In the genomic region with DNA sequence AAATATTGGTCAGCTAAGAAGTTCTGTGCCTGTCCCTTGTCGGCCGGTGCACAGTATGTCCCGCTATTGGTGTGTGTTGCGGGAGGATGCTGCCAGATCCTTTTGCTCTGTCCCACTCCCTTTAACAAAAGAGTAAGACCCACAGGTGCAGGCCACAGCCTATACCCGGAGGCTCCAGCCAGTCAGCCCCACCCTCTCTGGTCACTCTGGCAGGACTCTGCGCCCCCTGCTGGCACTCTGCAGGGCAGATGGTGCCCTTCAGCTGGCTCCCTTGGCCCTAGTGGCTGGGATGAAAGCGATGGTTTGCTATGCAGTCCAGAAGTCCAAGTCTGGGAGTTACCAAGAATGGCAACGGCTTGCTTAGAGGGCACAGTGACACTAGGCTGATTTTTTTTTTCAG, we compare ENCODE assay signal across 9 mouse cellular contexts. TPM values are rescaled to one million over a fixed set of nuclear protein-coding genes. Genes with fewer than 3 reads are reported as not detected.
A peak's percentile ranks its signal among the peaks of the same experiment; 100 is the strongest.
DNase-seq lines count a peak whose midpoint lies in the region; ATAC-seq and TF ChIP-seq lines count a peak whose summit lies in the region.
"Had no signal": no experiment of that assay in that cellular context is flagged by ENCODE, and none has a peak within 500 bp of the region (broad histone marks: within the 10 kb centered on the region; RNA-seq: fewer than 3 reads in every experiment).

No protein-coding gene starts in this region.

- no peak overlapping the region for H3K4me3 ChIP-seq in embryonic fibroblast, embryonic 13.5 days (ENCODE audit: insufficient read depth, low read length)
- H3K4me3 ChIP-seq in heart, embryonic 12.5 days: no peak overlapping the region
- H3K4me3 ChIP-seq in kidney, embryonic 16.5 days (ENCODE audit: low read length): no peak overlapping the region
- no peak overlapping the region for H3K4me3 ChIP-seq in liver, embryonic 16.5 days (ENCODE audit: low read depth, low read length)
- H3K4me3 ChIP-seq in neural tube, embryonic 12.5 days: no peak overlapping the region
- no peak overlapping the region for H3K4me3 ChIP-seq in stomach, postnatal 0 days (ENCODE audit: low read depth, low read length)
- H3K4me3 ChIP-seq: erythroblast, embryonic 14.5 days had no signal

- no peaks in the 10 kb centered on the region for H3K4me1 ChIP-seq in embryonic fibroblast, embryonic 13.5 days (ENCODE audit: control insufficient read depth, insufficient read depth, low read length)
- peaks cover 10% of the 10 kb centered on the region; the same call in 1 of the 2 replicates for H3K4me1 ChIP-seq in heart, embryonic 12.5 days (replicated peaks)
- H3K4me1 ChIP-seq in kidney, embryonic 16.5 days (ENCODE audit: insufficient read depth, low read length): peaks cover 26% of the 10 kb centered on the region
- H3K4me1 ChIP-seq in liver, embryonic 16.5 days (ENCODE audit: control insufficient read depth, low read depth, low read length): peaks cover 5% of the 10 kb centered on the region
- H3K4me1 ChIP-seq in neural tube, embryonic 12.5 days: peaks cover 5% of the 10 kb centered on the region
- H3K4me1 ChIP-seq in stomach, postnatal 0 days (replicated peaks; ENCODE audit: control insufficient read depth, insufficient read depth): no peaks in the 10 kb centered on the region

- H3K9me3 ChIP-seq in heart, embryonic 12.5 days (replicated peaks): no peaks in the 10 kb centered on the region
- no peaks in the 10 kb centered on the region for H3K9me3 ChIP-seq in kidney, embryonic 16.5 days (ENCODE audit: low read length)
- no peaks in the 10 kb centered on the region for H3K9me3 ChIP-seq in liver, embryonic 16.5 days (replicated peaks; ENCODE audit: control insufficient read depth, low read length)
- H3K9me3 ChIP-seq in neural tube, embryonic 12.5 days: no peaks in the 10 kb centered on the region
- no peaks in the 10 kb centered on the region for H3K9me3 ChIP-seq in stomach, postnatal 0 days (ENCODE audit: control insufficient read depth, low read length)

- TF ChIP-seq CTCF in embryonic fibroblast, embryonic 13.5 days (IDR thresholded peaks at IDR 0.05; ENCODE audit: borderline replicate concordance, insufficient read depth, low read length): peak; percentile 86
- peak; percentile 91 for TF ChIP-seq CTCF in stomach, postnatal 0 days (IDR thresholded peaks at IDR 0.05; ENCODE audit: low read depth)

- peaks cover 28% of the 10 kb centered on the region for H3K27me3 ChIP-seq in heart, embryonic 12.5 days (replicated peaks)
- no peaks in the 10 kb centered on the region; the same call in 1 of the 2 replicates for H3K27me3 ChIP-seq in kidney, embryonic 16.5 days (ENCODE audit: insufficient read depth, low read length)
- H3K27me3 ChIP-seq in liver, embryonic 16.5 days (ENCODE audit: control insufficient read depth, insufficient read depth, low read depth, low read length): no peaks in the 10 kb centered on the region
- peaks cover 6% of the 10 kb centered on the region for H3K27me3 ChIP-seq in neural tube, embryonic 12.5 days (replicated peaks)
- H3K27me3 ChIP-seq in stomach, postnatal 0 days (ENCODE audit: control insufficient read depth, insufficient read depth, low read length): no peaks in the 10 kb centered on the region

- H3K36me3 ChIP-seq in heart, embryonic 12.5 days: no peaks in the 10 kb centered on the region
- no peaks in the 10 kb centered on the region for H3K36me3 ChIP-seq in kidney, embryonic 16.5 days (ENCODE audit: insufficient read depth, low read length)
- no peaks in the 10 kb centered on the region for H3K36me3 ChIP-seq in liver, embryonic 16.5 days (ENCODE audit: control insufficient read depth, insufficient read depth)
- H3K36me3 ChIP-seq in neural tube, embryonic 12.5 days: no peaks in the 10 kb centered on the region
- no peaks in the 10 kb centered on the region for H3K36me3 ChIP-seq in stomach, postnatal 0 days (ENCODE audit: control insufficient read depth, insufficient read depth, low read length)

- H3K9ac ChIP-seq in heart, embryonic 12.5 days: no peak overlapping the region
- H3K9ac ChIP-seq in kidney, embryonic 16.5 days (replicated peaks; ENCODE audit: low read length): no peak overlapping the region
- H3K9ac ChIP-seq in liver, embryonic 16.5 days (ENCODE audit: low read depth, low read length): no peak overlapping the region
- H3K9ac ChIP-seq in neural tube, embryonic 12.5 days: no peak overlapping the region
- no peak overlapping the region for H3K9ac ChIP-seq in stomach, postnatal 0 days (ENCODE audit: low read length)

- no peak for TF ChIP-seq POLR2A in embryonic fibroblast, embryonic 13.5 days (IDR thresholded peaks at IDR 0.05; ENCODE audit: low read depth, low read length)

- peak; percentile 41 for DNase-seq in CD4-positive helper T cell, adult 2 months (ENCODE audit: low read depth, low spot score)
- DNase-seq in brain, adult 2 months (ENCODE audit: low read depth, low spot score): peak; percentile 89
- DNase-seq in stomach, postnatal 0 days (ENCODE audit: low spot score): peak; percentile 91

- no peak for TF ChIP-seq EP300 in stomach, postnatal 0 days (optimal IDR thresholded peaks at IDR 0.05)

- H3K4me2 ChIP-seq in heart, embryonic 12.5 days: peak overlapping the region; percentile 37
- peak overlapping the region; percentile 34; the same call in 1 of the 2 replicates for H3K4me2 ChIP-seq in kidney, embryonic 16.5 days (replicated peaks; ENCODE audit: low read depth, low read length)
- H3K4me2 ChIP-seq in liver, embryonic 16.5 days (ENCODE audit: low read depth, low read length): peak overlapping the region; percentile 22; the same call in 1 of the 2 replicates
- H3K4me2 ChIP-seq in neural tube, embryonic 12.5 days (replicated peaks): peak overlapping the region; percentile 36; the same call in 1 of the 2 replicates
- peak overlapping the region; percentile 29; the same call in 1 of the 2 replicates for H3K4me2 ChIP-seq in stomach, postnatal 0 days (replicated peaks; ENCODE audit: low read depth)

- peak; percentile 75 for ATAC-seq in heart, embryonic 12.5 days (ENCODE audit: insufficient number of reproducible peaks, low FRiP score)
- ATAC-seq in kidney, embryonic 16.5 days (ENCODE audit: low FRiP score, low TSS enrichment): peak; percentile 83
- ATAC-seq in liver, embryonic 16.5 days (ENCODE audit: low read depth): peak; percentile 76
- ATAC-seq in neural tube, embryonic 12.5 days (ENCODE audit: low FRiP score, low read depth): peak; percentile 82
- peak; percentile 91 for ATAC-seq in stomach, postnatal 0 days (ENCODE audit: low FRiP score, low TSS enrichment)

- H3K27ac ChIP-seq in embryonic fibroblast, embryonic 13.5 days (ENCODE audit: insufficient read depth, low read length): no peak overlapping the region
- H3K27ac ChIP-seq in heart, embryonic 12.5 days (ENCODE audit: poor library complexity, severe bottlenecking): no peak overlapping the region
- no peak overlapping the region for H3K27ac ChIP-seq in kidney, embryonic 16.5 days (ENCODE audit: low read length)
- H3K27ac ChIP-seq in liver, embryonic 16.5 days (ENCODE audit: low read length): no peak overlapping the region
- H3K27ac ChIP-seq in neural tube, embryonic 12.5 days: no peak overlapping the region
- no peak overlapping the region for H3K27ac ChIP-seq in stomach, postnatal 0 days (replicated peaks)

- WGBS in heart, embryonic 12.5 days: 28% methylated on average over 8 of the region's 8 CpGs
- 23% methylated on average over 8 of the region's 8 CpGs for WGBS in kidney, embryonic 16.5 days
- WGBS in liver, embryonic 16.5 days (ENCODE audit: insufficient replicate concordance): 26% methylated on average over 8 of the region's 8 CpGs
- 23% methylated on average over 8 of the region's 8 CpGs for WGBS in neural tube, embryonic 12.5 days
- WGBS in stomach, postnatal 0 days: 29% methylated on average over 8 of the region's 8 CpGs

RNA-seq across cellular contexts. Expression of gene Ldhal6b, which starts 15.9 kb away (rescaled TPM):
- 0.35 and 0.68 TPM in 2 replicates for polyA plus RNA-seq in embryonic fibroblast, embryonic 13.5 days (2011; ENCODE audit: insufficient read length, low read depth, missing spikeins)
- polyA plus RNA-seq in heart, embryonic 12.5 days (2016; fragmentation: Nextera tagmentation; extraction: Ambion mirVana): not detected in 2 replicates
- not detected in 2 replicates for polyA plus RNA-seq in kidney, embryonic 16.5 days (2015; fragmentation: Nextera tagmentation; extraction: Ambion mirVana)
- not detected in 2 replicates for polyA plus RNA-seq in liver, embryonic 16.5 days (2015; fragmentation: Nextera tagmentation; extraction: Ambion mirVana)
- polyA plus RNA-seq in neural tube, embryonic 12.5 days (2016; fragmentation: Nextera tagmentation; extraction: Ambion mirVana): not detected in 2 replicates
- 0.06 TPM in 1 of 2 replicates, not detected in the other for polyA plus RNA-seq in stomach, postnatal 0 days (2015; fragmentation: Nextera tagmentation; extraction: Ambion mirVana)
- polyA plus RNA-seq: erythroblast, embryonic 14.5 days had no signal

RNA-seq across cellular contexts. Expression of gene Tmem242, which starts 37.4 kb away (rescaled TPM):
- 71.1 and 72.9 TPM in 2 replicates for polyA plus RNA-seq in embryonic fibroblast, embryonic 13.5 days (2011; ENCODE audit: insufficient read length, low read depth, missing spikeins)
- polyA plus RNA-seq in heart, embryonic 12.5 days (2016; fragmentation: Nextera tagmentation; extraction: Ambion mirVana): 108 and 111 TPM in 2 replicates
- polyA plus RNA-seq in kidney, embryonic 16.5 days (2015; fragmentation: Nextera tagmentation; extraction: Ambion mirVana): 140 and 141 TPM in 2 replicates
- polyA plus RNA-seq in liver, embryonic 16.5 days (2015; fragmentation: Nextera tagmentation; extraction: Ambion mirVana): 39.4 and 43.0 TPM in 2 replicates
- polyA plus RNA-seq in neural tube, embryonic 12.5 days (2016; fragmentation: Nextera tagmentation; extraction: Ambion mirVana): 106 and 123 TPM in 2 replicates
- 101 TPM in 2 replicates for polyA plus RNA-seq in stomach, postnatal 0 days (2015; fragmentation: Nextera tagmentation; extraction: Ambion mirVana)

Comparison
In these comparisons a context has a peak if more than half of its experiments do, and no peak if none do; other contexts are left out.
1. DNase-seq: peak in every context shown above with its lines; median percentile 91 in stomach, postnatal 0 days; 89 in brain, adult 2 months; 41 in CD4-positive helper T cell, adult 2 months.